Mouse (Mus musculus): ENCODE results near the gene Slc22a8. TPM values are rescaled to one million over a fixed set of nuclear protein-coding genes. Genes with fewer than 3 reads are reported as not detected.

Gene Slc22a8
- polyA plus RNA-seq, 1 experiment = 0.38 TPM

GRCm38 (mm10) chr19:8617904-8618303 lies 26.9 kb downstream of the Slc22a8 start, which contains the start of gene Slc22a6:
TSS of gene Slc22a6 (plus strand) at chr19:8618039.
- Histone ChIP-seq H3K36me3 (ENCODE audit: control insufficient read depth, insufficient read depth, low read length) (no peaks in the 10 kb centered on the region), H3K27ac (ENCODE audit: control insufficient read depth, insufficient read depth, low read length) (no peak within 1 kb of the TSS), H3K27me3 (ENCODE audit: control insufficient read depth, insufficient read depth, low read length) (no peaks in the 10 kb centered on the region), H3K4me3 (ENCODE audit: control insufficient read depth, insufficient read depth, low read length) (no peak within 1 kb of the TSS), H3K4me1 (replicated peaks; ENCODE audit: control insufficient read depth, insufficient read depth, low read length) (no peaks in the 10 kb centered on the region)
- no peak for TF ChIP-seq CTCF (IDR thresholded peaks at IDR 0.05; ENCODE audit: borderline replicate concordance, control insufficient read depth, extremely low read depth, insufficient read depth, low read length, poor library complexity)
- no peak for TF ChIP-seq POLR2A (IDR thresholded peaks at IDR 0.05; ENCODE audit: control insufficient read depth, extremely low read depth, insufficient read depth, low read length, poor library complexity)
- no peak for DNase-seq
- 89% methylated on average over 7 of the region's 7 CpGs for WGBS

GRCm38 (mm10) chr19:8621098-8621497 lies 30.0 kb downstream of the Slc22a8 start:
- H3K27ac ChIP-seq (ENCODE audit: control insufficient read depth, insufficient read depth, low read length) = no peak overlapping the region
- H3K27me3 ChIP-seq (ENCODE audit: control insufficient read depth, insufficient read depth, low read length) = no peaks in the 10 kb centered on the region
- no peak overlapping the region for H3K4me3 ChIP-seq (ENCODE audit: control insufficient read depth, insufficient read depth, low read length)
- H3K36me3 ChIP-seq (ENCODE audit: control insufficient read depth, insufficient read depth, low read length) = no peaks in the 10 kb centered on the region
- WGBS = 98% methylated on average over 7 of the region's 7 CpGs
- TF ChIP-seq POLR2A (IDR thresholded peaks at IDR 0.05; ENCODE audit: control insufficient read depth, extremely low read depth, insufficient read depth, low read length, poor library complexity) = no peak
- no peak for TF ChIP-seq CTCF (IDR thresholded peaks at IDR 0.05; ENCODE audit: borderline replicate concordance, control insufficient read depth, extremely low read depth, insufficient read depth, low read length, poor library complexity)
- DNase-seq = no peak
- no peaks in the 10 kb centered on the region for H3K4me1 ChIP-seq (replicated peaks; ENCODE audit: control insufficient read depth, insufficient read depth, low read length)

- no peak for DNase-seq
- WGBS = 89% methylated on average over 2 of the region's 2 CpGs
- no peaks in the 10 kb centered on the region for H3K27me3 ChIP-seq (ENCODE audit: control insufficient read depth, insufficient read depth, low read length)
- H3K4me3 ChIP-seq (ENCODE audit: control insufficient read depth, insufficient read depth, low read length) = no peak overlapping the region
- TF ChIP-seq CTCF (IDR thresholded peaks at IDR 0.05; ENCODE audit: borderline replicate concordance, control insufficient read depth, extremely low read depth, insufficient read depth, low read length, poor library complexity) (no peak), POLR2A (IDR thresholded peaks at IDR 0.05; ENCODE audit: control insufficient read depth, extremely low read depth, insufficient read depth, low read length, poor library complexity) (no peak)
- no peaks in the 10 kb centered on the region for H3K36me3 ChIP-seq (ENCODE audit: control insufficient read depth, insufficient read depth, low read length)
- no peaks in the 10 kb centered on the region for H3K4me1 ChIP-seq (replicated peaks; ENCODE audit: control insufficient read depth, insufficient read depth, low read length)
- H3K27ac ChIP-seq (ENCODE audit: control insufficient read depth, insufficient read depth, low read length) = no peak overlapping the region
Observed at GRCm38 (mm10) chr19:8630249-8630648, 39.2 kb downstream of the Slc22a8 start.

GRCm38 (mm10) chr19:8630826-8631225 lies 39.8 kb downstream of the Slc22a8 start:
- WGBS = 90% methylated on average over 6 of the region's 6 CpGs
- Histone ChIP-seq H3K4me1 (replicated peaks; ENCODE audit: control insufficient read depth, insufficient read depth, low read length) (no peaks in the 10 kb centered on the region), H3K27me3 (ENCODE audit: control insufficient read depth, insufficient read depth, low read length) (no peaks in the 10 kb centered on the region), H3K36me3 (ENCODE audit: control insufficient read depth, insufficient read depth, low read length) (no peaks in the 10 kb centered on the region), H3K4me3 (ENCODE audit: control insufficient read depth, insufficient read depth, low read length) (no peak overlapping the region), H3K27ac (ENCODE audit: control insufficient read depth, insufficient read depth, low read length) (no peak overlapping the region)
- DNase-seq = no peak
- TF ChIP-seq CTCF (IDR thresholded peaks at IDR 0.05; ENCODE audit: borderline replicate concordance, control insufficient read depth, extremely low read depth, insufficient read depth, low read length, poor library complexity) = no peak
- TF ChIP-seq POLR2A (IDR thresholded peaks at IDR 0.05; ENCODE audit: control insufficient read depth, extremely low read depth, insufficient read depth, low read length, poor library complexity) = no peak

GRCm38 (mm10) chr19:8632029-8632428 lies 41.0 kb downstream of the Slc22a8 start:
- no peak overlapping the region for H3K4me3 ChIP-seq (ENCODE audit: control insufficient read depth, insufficient read depth, low read length)
- no peaks in the 10 kb centered on the region for H3K36me3 ChIP-seq (ENCODE audit: control insufficient read depth, insufficient read depth, low read length)
- no peaks in the 10 kb centered on the region for H3K27me3 ChIP-seq (ENCODE audit: control insufficient read depth, insufficient read depth, low read length)
- no peak overlapping the region for H3K27ac ChIP-seq (ENCODE audit: control insufficient read depth, insufficient read depth, low read length)
- DNase-seq = no peak
- H3K4me1 ChIP-seq (replicated peaks; ENCODE audit: control insufficient read depth, insufficient read depth, low read length) = no peaks in the 10 kb centered on the region
- 83% methylated on average over 1 of the region's 1 CpGs for WGBS
- TF ChIP-seq CTCF (IDR thresholded peaks at IDR 0.05; ENCODE audit: borderline replicate concordance, control insufficient read depth, extremely low read depth, insufficient read depth, low read length, poor library complexity) (no peak), POLR2A (IDR thresholded peaks at IDR 0.05; ENCODE audit: control insufficient read depth, extremely low read depth, insufficient read depth, low read length, poor library complexity) (no peak)

- H3K27me3 ChIP-seq (ENCODE audit: control insufficient read depth, insufficient read depth, low read length) = no peaks in the 10 kb centered on the region
- H3K4me3 ChIP-seq (ENCODE audit: control insufficient read depth, insufficient read depth, low read length) = no peak overlapping the region
- no peaks in the 10 kb centered on the region for H3K4me1 ChIP-seq (replicated peaks; ENCODE audit: control insufficient read depth, insufficient read depth, low read length)
- WGBS = 9% methylated on average over 5 of the region's 5 CpGs
- TF ChIP-seq POLR2A (IDR thresholded peaks at IDR 0.05; ENCODE audit: control insufficient read depth, extremely low read depth, insufficient read depth, low read length, poor library complexity) (no peak), CTCF (IDR thresholded peaks at IDR 0.05; ENCODE audit: borderline replicate concordance, control insufficient read depth, extremely low read depth, insufficient read depth, low read length, poor library complexity) (no peak)
- H3K36me3 ChIP-seq (ENCODE audit: control insufficient read depth, insufficient read depth, low read length) = no peaks in the 10 kb centered on the region
- no peak overlapping the region for H3K27ac ChIP-seq (ENCODE audit: control insufficient read depth, insufficient read depth, low read length)
- no peak for DNase-seq
Observed at GRCm38 (mm10) chr19:8642086-8642485, 51.0 kb downstream of the Slc22a8 start.

GRCm38 (mm10) chr19:8646393-8646792 lies 55.3 kb downstream of the Slc22a8 start:
- 100% methylated on average over 2 of the region's 2 CpGs for WGBS
- TF ChIP-seq CTCF (IDR thresholded peaks at IDR 0.05; ENCODE audit: borderline replicate concordance, control insufficient read depth, extremely low read depth, insufficient read depth, low read length, poor library complexity) = no peak
- no peak for TF ChIP-seq POLR2A (IDR thresholded peaks at IDR 0.05; ENCODE audit: control insufficient read depth, extremely low read depth, insufficient read depth, low read length, poor library complexity)
- no peaks in the 10 kb centered on the region for H3K27me3 ChIP-seq (ENCODE audit: control insufficient read depth, insufficient read depth, low read length)
- no peak for DNase-seq
- no peaks in the 10 kb centered on the region for H3K36me3 ChIP-seq (ENCODE audit: control insufficient read depth, insufficient read depth, low read length)
- no peaks in the 10 kb centered on the region for H3K4me1 ChIP-seq (replicated peaks; ENCODE audit: control insufficient read depth, insufficient read depth, low read length)
- H3K4me3 ChIP-seq (ENCODE audit: control insufficient read depth, insufficient read depth, low read length) = no peak overlapping the region
- H3K27ac ChIP-seq (ENCODE audit: control insufficient read depth, insufficient read depth, low read length) = no peak overlapping the region
